Mouse (Mus musculus) splenic B cell, adult 2 months (primary cell): ENCODE data around the gene Opn4.

Experiments used
- DNase-seq: peaks from one replicate; pipeline ENCODE4 v3.0.0-alpha.2; 2011; ENCODE audit warnings: low read depth, low spot score
- H3K27me3 ChIP-seq: 2 replicates; pipeline ENCODE4 v1.6.1; 2012; ENCODE audit warnings: mild to moderate bottlenecking, low read length, moderate library complexity, mixed read lengths; ENCODE audit not compliant: control insufficient read depth, poor library complexity, insufficient read depth, severe bottlenecking
- H3K36me3 ChIP-seq: 2 replicates; pipeline ENCODE4 v1.6.1; 2012; ENCODE audit warnings: mild to moderate bottlenecking, low read length, moderate library complexity, mixed read lengths; ENCODE audit not compliant: control insufficient read depth, poor library complexity, insufficient read depth, severe bottlenecking

Gene Opn4

GRCm38 (mm10) chr14:34599941-34600340 lies at the start of gene Opn4:
Gene Opn4 (minus strand): TSS chr14:34600142.
- DNase-seq = no peak
- Histone ChIP-seq H3K27me3 (no peaks in the 10 kb centered on the region), H3K36me3 (no peaks in the 10 kb centered on the region)

- Histone ChIP-seq H3K36me3 (no peaks in the 10 kb centered on the region), H3K27me3 (no peaks in the 10 kb centered on the region)
- no peak for DNase-seq
These were observed 48.0 kb upstream of the Opn4 start for GRCm38 (mm10) chr14:34647870-34648475.

GRCm38 (mm10) chr14:34644140-34644539 lies 44.2 kb upstream of the Opn4 start:
- Histone ChIP-seq H3K27me3 (no peaks in the 10 kb centered on the region), H3K36me3 (no peaks in the 10 kb centered on the region)
- DNase-seq = no peak

GRCm38 (mm10) chr14:34635721-34636120 lies 35.8 kb upstream of the Opn4 start:
- Histone ChIP-seq H3K27me3 (no peaks in the 10 kb centered on the region), H3K36me3 (no peaks in the 10 kb centered on the region)
- DNase-seq = no peak

GRCm38 (mm10) chr14:34635192-34635591 lies 35.2 kb upstream of the Opn4 start:
- no peak for DNase-seq
- no peaks in the 10 kb centered on the region for H3K27me3 ChIP-seq
- no peaks in the 10 kb centered on the region for H3K36me3 ChIP-seq

- DNase-seq = no peak
- no peaks in the 10 kb centered on the region for H3K27me3 ChIP-seq
These were observed 32.9 kb upstream of the Opn4 start for GRCm38 (mm10) chr14:34632722-34633448.

GRCm38 (mm10) chr14:34626824-34627223 lies 26.9 kb upstream of the Opn4 start:
- no peaks in the 10 kb centered on the region for H3K36me3 ChIP-seq
- no peaks in the 10 kb centered on the region for H3K27me3 ChIP-seq
- no peak for DNase-seq

More at GRCm38 (mm10) chr14:34632722-34633448, 32.9 kb upstream of the Opn4 start:
- H3K36me3 ChIP-seq = no peaks in the 10 kb centered on the region

- no peak for DNase-seq
- H3K36me3 ChIP-seq = no peaks in the 10 kb centered on the region
- H3K27me3 ChIP-seq = no peaks in the 10 kb centered on the region
These were observed 23.7 kb upstream of the Opn4 start for GRCm38 (mm10) chr14:34623531-34624210.

- DNase-seq = no peak
- no peaks in the 10 kb centered on the region for H3K27me3 ChIP-seq
- no peaks in the 10 kb centered on the region for H3K36me3 ChIP-seq
These were observed 23.1 kb upstream of the Opn4 start for GRCm38 (mm10) chr14:34623074-34623473.

- DNase-seq = peak; percentile 48
- no peaks in the 10 kb centered on the region for H3K27me3 ChIP-seq
- H3K36me3 ChIP-seq = no peaks in the 10 kb centered on the region
These were observed 20.9 kb upstream of the Opn4 start for GRCm38 (mm10) chr14:34620611-34621376.

- Histone ChIP-seq H3K27me3 (peaks cover 2% of the 10 kb centered on the region; the same call in 1 of the 2 replicates), H3K36me3 (no peaks in the 10 kb centered on the region)
- DNase-seq = no peak
These were observed 18.9 kb upstream of the Opn4 start for GRCm38 (mm10) chr14:34618808-34619207.

- Histone ChIP-seq H3K36me3 (no peaks in the 10 kb centered on the region), H3K27me3 (peaks cover 2% of the 10 kb centered on the region; the same call in 1 of the 2 replicates)
- peak; percentile 86 for DNase-seq
These were observed 16.9 kb upstream of the Opn4 start for GRCm38 (mm10) chr14:34616821-34617220.

GRCm38 (mm10) chr14:34615625-34616024 lies 15.7 kb upstream of the Opn4 start:
- no peak for DNase-seq
- H3K27me3 ChIP-seq = peaks cover 2% of the 10 kb centered on the region; the same call in 1 of the 2 replicates

GRCm38 (mm10) chr14:34615082-34615481 lies 15.1 kb upstream of the Opn4 start:
- peak; percentile 2 for DNase-seq
- Histone ChIP-seq H3K36me3 (no peaks in the 10 kb centered on the region), H3K27me3 (peaks cover 2% of the 10 kb centered on the region; the same call in 1 of the 2 replicates)

More at GRCm38 (mm10) chr14:34615625-34616024, 15.7 kb upstream of the Opn4 start:
- no peaks in the 10 kb centered on the region for H3K36me3 ChIP-seq
